Mouse (Mus musculus) liver, embryonic 12.5 days (tissue): ENCODE data around the gene Ncan. TPM values are rescaled to one million over a fixed set of nuclear protein-coding genes. Genes with fewer than 3 reads are reported as not detected.

Experiments
- ATAC-seq: fragments of 200-750 bp; cut with Nextera tagmentation; 2 replicates; pipeline ENCODE4 v1.8.0; 2017; ENCODE audit warnings: moderate number of reproducible peaks, mild to moderate bottlenecking, moderate library complexity
- H3K27ac ChIP-seq: fragments of 300-500 bp; sonication (generic); 2 replicates; pipeline ENCODE4 v1.5.1; 2016; ENCODE audit warnings: mild to moderate bottlenecking
- H3K27me3 ChIP-seq: fragments of 300-500 bp; sonication (generic); replicated peaks from 2 replicates; pipeline ENCODE4 v1.6.1; 2016; ENCODE audit warnings: mild to moderate bottlenecking, moderate library complexity
- H3K36me3 ChIP-seq: fragments of 300-500 bp; sonication (generic); 2 replicates; pipeline ENCODE4 v1.6.1; 2016; ENCODE audit warnings: mild to moderate bottlenecking, moderate library complexity
- H3K4me1 ChIP-seq: fragments of 300-500 bp; sonication (generic); 2 replicates; pipeline ENCODE4 v1.6.1; 2016
- H3K4me2 ChIP-seq: fragments of 300-500 bp; sonication (generic); 2 replicates; pipeline ENCODE4 v1.6.1; 2016; ENCODE audit warnings: mild to moderate bottlenecking, moderate library complexity
- H3K4me3 ChIP-seq: fragments of 300-500 bp; sonication (generic); 2 replicates; pipeline ENCODE4 v1.5.1; 2016; ENCODE audit warnings: mild to moderate bottlenecking, moderate library complexity
- H3K9ac ChIP-seq: fragments of 300-500 bp; sonication (generic); 2 replicates; pipeline ENCODE4 v1.6.1; 2016; ENCODE audit warnings: mild to moderate bottlenecking, moderate library complexity
- H3K9me3 ChIP-seq: fragments of 300-500 bp; sonication (generic); replicated peaks from 2 replicates; pipeline ENCODE4 v1.6.1; 2016; ENCODE audit warnings: mild to moderate bottlenecking, moderate library complexity
- WGBS: fragments of 180-500 bp; shearing (Covaris S2); methylation state at CpG from one replicate; pipeline ENCODE4 v1.1.7; 2016; ENCODE audit not compliant: insufficient replicate concordance; 5-methylcytosine and 5-hydroxymethylcytosine counted together
- polyA plus RNA-seq: library from polyadenylated mRNA; unstranded; fragments of >200 nt; fragmentation: Nextera tagmentation; extraction: Ambion mirVana; gene quantifications from 2 replicates; pipeline ENCODE4 v1.2.1, GENCODE M21; 2016

Ncan gene
- not detected in 2 replicates for polyA plus RNA-seq

GRCm38 (mm10) chr8:70120667-70121066, at the start of gene Ncan:
TSS of gene Ncan (minus strand) at chr8:70120873.
- Histone ChIP-seq H3K27me3 (peaks cover 98% of the 10 kb centered on the region), H3K9ac (no peak within 1 kb of the TSS), H3K36me3 (no peaks in the 10 kb centered on the region), H3K4me3 (no peak within 1 kb of the TSS), H3K4me2 (no peak within 1 kb of the TSS), H3K4me1 (0 out of 2 replicates have a peak, but pooled peaks cover 4% of the 10 kb centered on the region), H3K9me3 (no peaks in the 10 kb centered on the region), H3K27ac (no peak within 1 kb of the TSS)
- 0 out of 2 replicates have a peak, but pooled peaks have one; percentile 27 for ATAC-seq
- WGBS = 6% methylated on average over 19 of the region's 19 CpGs

GRCm38 (mm10) chr8:70170116-70170515, 49.4 kb upstream of the Ncan start:
- no peak for ATAC-seq
- Histone ChIP-seq H3K9ac (no peak overlapping the region), H3K27me3 (peaks cover 23% of the 10 kb centered on the region), H3K27ac (no peak overlapping the region), H3K9me3 (no peaks in the 10 kb centered on the region), H3K4me1 (peaks cover 60% of the 10 kb centered on the region), H3K4me2 (no peak overlapping the region), H3K4me3 (no peak overlapping the region), H3K36me3 (peaks cover 5% of the 10 kb centered on the region; the same call in 1 of the 2 replicates)
- 55% methylated on average over 3 of the region's 3 CpGs for WGBS

- WGBS = 2% methylated on average over 21 of the region's 21 CpGs
- peak overlapping the region; percentile 14; the same call in 1 of the 2 replicates for H3K4me3 ChIP-seq
- H3K27ac ChIP-seq = no peak overlapping the region
- H3K36me3 ChIP-seq = no peaks in the 10 kb centered on the region
- ATAC-seq = peak; percentile 61
- H3K4me1 ChIP-seq = peaks cover 35% of the 10 kb centered on the region
- H3K9me3 ChIP-seq = no peaks in the 10 kb centered on the region
- H3K4me2 ChIP-seq = peak overlapping the region; percentile 57
- no peak overlapping the region for H3K9ac ChIP-seq
- peaks cover 39% of the 10 kb centered on the region for H3K27me3 ChIP-seq
These were observed 45.9 kb upstream of the Ncan start for GRCm38 (mm10) chr8:70166504-70167110.

GRCm38 (mm10) chr8:70163316-70163715, 42.6 kb upstream of the Ncan start:
- no peak overlapping the region for H3K27ac ChIP-seq
- no peak overlapping the region for H3K4me2 ChIP-seq
- no peak overlapping the region for H3K4me3 ChIP-seq
- H3K9ac ChIP-seq = no peak overlapping the region
- peaks cover 26% of the 10 kb centered on the region for H3K4me1 ChIP-seq
- ATAC-seq = no peak
- H3K9me3 ChIP-seq = no peaks in the 10 kb centered on the region
- 69% methylated on average over 3 of the region's 3 CpGs for WGBS
- no peaks in the 10 kb centered on the region for H3K36me3 ChIP-seq
- peaks cover 60% of the 10 kb centered on the region for H3K27me3 ChIP-seq

GRCm38 (mm10) chr8:70160015-70160414, 39.3 kb upstream of the Ncan start:
- no peak for ATAC-seq
- Histone ChIP-seq H3K9me3 (no peaks in the 10 kb centered on the region), H3K27me3 (peaks cover 63% of the 10 kb centered on the region), H3K9ac (no peak overlapping the region), H3K4me3 (no peak overlapping the region), H3K4me1 (peaks cover 22% of the 10 kb centered on the region), H3K27ac (no peak overlapping the region), H3K4me2 (no peak overlapping the region), H3K36me3 (no peaks in the 10 kb centered on the region)
- 39% methylated on average over 13 of the region's 13 CpGs for WGBS

- WGBS = 80% methylated on average over 4 of the region's 4 CpGs
These were observed 38.5 kb upstream of the Ncan start for GRCm38 (mm10) chr8:70159211-70159610.

GRCm38 (mm10) chr8:70158069-70158853, 37.6 kb upstream of the Ncan start:
- peaks cover 21% of the 10 kb centered on the region for H3K4me1 ChIP-seq
- peaks cover 58% of the 10 kb centered on the region for H3K27me3 ChIP-seq
- H3K36me3 ChIP-seq = no peaks in the 10 kb centered on the region
- peak overlapping the region; percentile 95 for H3K4me2 ChIP-seq
- H3K9ac ChIP-seq = peak overlapping the region; percentile 63
- no peak overlapping the region for H3K27ac ChIP-seq
- no peaks in the 10 kb centered on the region for H3K9me3 ChIP-seq
- ATAC-seq = peak; percentile 81
- 10% methylated on average over 40 of the region's 40 CpGs for WGBS
- H3K4me3 ChIP-seq = peak overlapping the region; percentile 65

More at GRCm38 (mm10) chr8:70159211-70159610, 38.5 kb upstream of the Ncan start:
- Histone ChIP-seq H3K27ac (no peak overlapping the region), H3K9me3 (no peaks in the 10 kb centered on the region), H3K36me3 (no peaks in the 10 kb centered on the region), H3K4me1 (peaks cover 21% of the 10 kb centered on the region), H3K9ac (no peak overlapping the region; the same call in 1 of the 2 replicates), H3K4me3 (0 out of 2 replicates have a peak overlapping the region, but pooled peaks have one; percentile 65), H3K4me2 (peak overlapping the region; percentile 95; the same call in 1 of the 2 replicates), H3K27me3 (peaks cover 63% of the 10 kb centered on the region)
- no peak for ATAC-seq

GRCm38 (mm10) chr8:70157240-70157800, 36.6 kb upstream of the Ncan start:
- Histone ChIP-seq H3K27ac (no peak overlapping the region), H3K36me3 (no peaks in the 10 kb centered on the region), H3K9me3 (no peaks in the 10 kb centered on the region), H3K27me3 (peaks cover 65% of the 10 kb centered on the region), H3K4me1 (peaks cover 28% of the 10 kb centered on the region), H3K4me2 (no peak overlapping the region), H3K4me3 (no peak overlapping the region), H3K9ac (no peak overlapping the region)
- no peak for ATAC-seq
- 89% methylated on average over 1 of the region's 1 CpGs for WGBS

GRCm38 (mm10) chr8:70152537-70153257, 32.0 kb upstream of the Ncan start:
- 15% methylated on average over 22 of the region's 22 CpGs for WGBS
- H3K4me3 ChIP-seq = no peak overlapping the region

GRCm38 (mm10) chr8:70150158-70150557, 29.5 kb upstream of the Ncan start:
- Histone ChIP-seq H3K27me3 (peaks cover 30% of the 10 kb centered on the region), H3K4me1 (peaks cover 23% of the 10 kb centered on the region), H3K4me2 (peak overlapping the region; percentile 34), H3K9me3 (no peaks in the 10 kb centered on the region), H3K36me3 (peaks cover 22% of the 10 kb centered on the region), H3K27ac (no peak overlapping the region), H3K4me3 (0 out of 2 replicates have a peak overlapping the region, but pooled peaks have one; percentile 1), H3K9ac (no peak overlapping the region; the same call in 1 of the 2 replicates)
- WGBS = 22% methylated on average over 13 of the region's 13 CpGs
- peak; percentile 36; the same call in 1 of the 2 replicates for ATAC-seq

More at GRCm38 (mm10) chr8:70152537-70153257, 32.0 kb upstream of the Ncan start:
- H3K27me3 ChIP-seq = peaks cover 55% of the 10 kb centered on the region
- H3K9ac ChIP-seq = no peak overlapping the region
- H3K4me2 ChIP-seq = peak overlapping the region; percentile 46
- H3K27ac ChIP-seq = no peak overlapping the region
- ATAC-seq = peak; percentile 94
- peaks cover 26% of the 10 kb centered on the region for H3K4me1 ChIP-seq
- no peaks in the 10 kb centered on the region for H3K9me3 ChIP-seq
- H3K36me3 ChIP-seq = no peaks in the 10 kb centered on the region
